Mouse (Mus musculus): ENCODE results near the gene Myo18a. TPM values are rescaled to one million over a fixed set of nuclear protein-coding genes. Genes with fewer than 3 reads are reported as not detected.
A peak's percentile ranks its signal among the peaks of the same experiment; 100 is the strongest.

Gene Myo18a
- polyA plus RNA-seq, 1 experiment from 2014 or later, result 38.7 TPM

DNA sequence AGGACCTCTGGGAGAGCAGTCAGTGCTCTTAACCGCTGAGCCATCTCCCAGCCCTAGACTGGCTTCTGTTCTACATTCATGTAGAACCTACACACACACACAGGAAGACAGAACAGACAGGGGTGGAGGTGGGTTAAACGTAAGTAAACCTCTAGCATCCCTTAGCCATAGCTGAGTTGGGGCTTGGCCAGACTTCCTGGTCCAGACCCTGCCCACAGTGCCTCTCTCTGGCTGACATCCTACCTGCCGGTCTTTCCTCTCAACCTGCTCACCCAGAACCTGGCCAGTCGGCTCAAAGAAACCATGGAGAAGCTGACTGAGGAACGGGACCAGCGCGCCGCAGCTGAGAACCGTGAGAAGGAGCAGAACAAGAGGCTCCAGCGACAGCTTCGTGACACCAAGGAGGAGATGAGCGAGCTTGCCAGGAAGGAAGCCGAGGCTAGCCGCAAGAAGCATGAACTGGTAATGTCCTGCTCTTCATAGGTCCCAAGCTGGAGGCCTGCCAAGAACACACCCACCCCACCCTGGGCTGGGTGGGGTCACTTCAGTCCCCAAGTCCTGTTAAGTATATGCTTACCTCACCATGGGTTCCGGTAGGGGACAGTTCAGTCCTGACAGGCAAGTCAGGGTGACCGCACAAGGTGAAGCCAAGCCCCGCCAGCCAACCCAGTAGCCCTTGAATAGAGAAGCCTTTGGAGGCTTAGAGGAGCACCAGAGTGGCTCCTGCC is 90.1 kb downstream of the Myo18a start:
- Histone ChIP-seq H3K27ac (replicated peaks) (no peak overlapping the region), H3K4me3 (ENCODE audit: low read depth, low read length) (no peak overlapping the region), H3K9me3 (ENCODE audit: control insufficient read depth, low read length) (no peaks in the 10 kb centered on the region), H3K4me1 (replicated peaks; ENCODE audit: control insufficient read depth, insufficient read depth) (no peaks in the 10 kb centered on the region), H3K4me2 (replicated peaks; ENCODE audit: low read depth) (no peak overlapping the region), H3K27me3 (ENCODE audit: control insufficient read depth, insufficient read depth, low read length) (no peaks in the 10 kb centered on the region), H3K36me3 (ENCODE audit: control insufficient read depth, insufficient read depth, low read length) (peaks cover 13% of the 10 kb centered on the region), H3K9ac (ENCODE audit: low read length) (no peak overlapping the region)
- WGBS, result 84% methylated on average over 17 of the region's 17 CpGs
- no peak for TF ChIP-seq CTCF (IDR thresholded peaks at IDR 0.05; ENCODE audit: low read depth)
- no peak for TF ChIP-seq EP300 (optimal IDR thresholded peaks at IDR 0.05)
- ATAC-seq (ENCODE audit: low FRiP score, low TSS enrichment) (peak; percentile 65), DNase-seq (ENCODE audit: low spot score) (peak; percentile 58)

DNA sequence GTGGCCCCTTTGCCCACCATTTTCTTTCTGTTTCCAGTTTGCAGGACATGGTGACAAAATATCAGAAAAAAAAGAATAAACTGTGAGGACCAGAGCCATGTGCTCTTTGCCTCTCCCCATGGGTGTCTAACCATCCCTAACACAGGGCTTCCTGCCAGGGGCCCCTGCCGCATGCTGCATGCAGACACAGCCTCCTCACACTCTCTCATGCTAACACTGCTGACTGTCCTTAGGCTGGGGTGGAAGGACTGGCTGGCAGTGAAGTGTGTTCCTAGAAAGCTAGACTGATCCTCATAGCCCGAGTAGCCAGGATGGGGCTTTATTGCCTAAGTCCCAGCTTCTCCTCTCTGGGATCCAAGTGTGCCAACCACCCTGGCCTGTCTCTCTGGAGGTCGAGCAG is 91.6 kb downstream of the Myo18a start:
- no peak overlapping the region for H3K4me2 ChIP-seq (replicated peaks; ENCODE audit: low read depth)
- H3K4me1 ChIP-seq (replicated peaks; ENCODE audit: control insufficient read depth, insufficient read depth), result no peaks in the 10 kb centered on the region
- H3K27me3 ChIP-seq (ENCODE audit: control insufficient read depth, insufficient read depth, low read length), result no peaks in the 10 kb centered on the region
- DNase-seq (ENCODE audit: low spot score), result no peak
- no peak overlapping the region for H3K9ac ChIP-seq (ENCODE audit: low read length)
- WGBS, result 48% methylated on average over 3 of the region's 3 CpGs
- H3K27ac ChIP-seq (replicated peaks), result no peak overlapping the region
- peaks cover 17% of the 10 kb centered on the region for H3K36me3 ChIP-seq (ENCODE audit: control insufficient read depth, insufficient read depth, low read length)
- TF ChIP-seq EP300 (optimal IDR thresholded peaks at IDR 0.05) (no peak), CTCF (IDR thresholded peaks at IDR 0.05; ENCODE audit: low read depth) (no peak)
- no peaks in the 10 kb centered on the region for H3K9me3 ChIP-seq (ENCODE audit: control insufficient read depth, low read length)
- no peak overlapping the region for H3K4me3 ChIP-seq (ENCODE audit: low read depth, low read length)
- no peak for ATAC-seq (ENCODE audit: low FRiP score, low TSS enrichment)

DNA sequence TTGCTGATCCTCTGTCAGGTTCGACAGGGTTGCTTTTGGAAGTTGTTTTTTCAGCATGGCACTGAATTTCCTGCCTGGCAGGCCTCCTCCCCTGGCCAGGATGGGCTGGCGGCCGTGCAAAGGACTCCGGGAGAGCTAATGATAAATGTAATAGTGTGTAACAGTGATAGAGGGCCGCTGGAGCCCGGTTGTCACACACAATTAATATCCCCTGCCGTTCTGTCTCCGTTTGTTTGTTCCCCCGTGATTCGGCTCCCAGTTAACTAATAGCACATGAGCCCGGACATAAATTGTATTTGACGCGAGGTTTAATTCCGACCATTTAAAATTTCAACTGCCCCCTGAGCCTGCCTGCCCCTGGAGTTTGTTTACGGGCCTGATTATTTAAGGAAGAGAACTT is 92.3 kb downstream of the Myo18a start:
- 36% methylated on average over 15 of the region's 15 CpGs for WGBS
- DNase-seq (ENCODE audit: low spot score), result no peak
- Histone ChIP-seq H3K36me3 (ENCODE audit: control insufficient read depth, insufficient read depth, low read length) (peaks cover 20% of the 10 kb centered on the region), H3K4me2 (replicated peaks; ENCODE audit: low read depth) (no peak overlapping the region), H3K9me3 (ENCODE audit: control insufficient read depth, low read length) (no peaks in the 10 kb centered on the region), H3K4me1 (replicated peaks; ENCODE audit: control insufficient read depth, insufficient read depth) (no peaks in the 10 kb centered on the region), H3K4me3 (ENCODE audit: low read depth, low read length) (no peak overlapping the region), H3K27ac (replicated peaks) (no peak overlapping the region), H3K27me3 (ENCODE audit: control insufficient read depth, insufficient read depth, low read length) (no peaks in the 10 kb centered on the region), H3K9ac (ENCODE audit: low read length) (no peak overlapping the region)
- no peak for TF ChIP-seq EP300 (optimal IDR thresholded peaks at IDR 0.05)
- TF ChIP-seq CTCF (IDR thresholded peaks at IDR 0.05; ENCODE audit: low read depth), result no peak
- no peak for ATAC-seq (ENCODE audit: low FRiP score, low TSS enrichment)

DNA sequence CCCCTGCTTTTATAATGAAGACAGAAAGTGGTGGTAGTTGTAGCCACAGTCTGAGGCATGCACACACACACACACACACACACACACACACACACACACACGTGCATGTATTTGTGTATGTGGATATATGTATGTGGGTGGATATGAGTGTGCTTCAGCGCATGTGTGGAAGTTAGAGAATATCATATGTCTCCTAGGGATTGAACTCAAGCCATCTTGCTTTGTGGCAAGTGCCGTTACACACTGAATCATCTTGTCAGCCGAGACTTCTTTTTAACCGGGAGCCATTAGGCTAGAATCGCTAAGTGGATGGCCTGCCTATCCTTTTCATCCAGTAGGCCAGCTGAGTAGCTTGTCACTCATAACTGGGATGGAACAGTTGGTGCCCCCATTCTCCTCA is 94.0 kb downstream of the Myo18a start:
- no peak for DNase-seq (ENCODE audit: low spot score)
- Histone ChIP-seq H3K36me3 (ENCODE audit: control insufficient read depth, insufficient read depth, low read length) (peaks cover 16% of the 10 kb centered on the region), H3K27me3 (ENCODE audit: control insufficient read depth, insufficient read depth, low read length) (no peaks in the 10 kb centered on the region), H3K9ac (ENCODE audit: low read length) (no peak overlapping the region), H3K27ac (replicated peaks) (no peak overlapping the region), H3K4me1 (replicated peaks; ENCODE audit: control insufficient read depth, insufficient read depth) (no peaks in the 10 kb centered on the region), H3K4me2 (replicated peaks; ENCODE audit: low read depth) (no peak overlapping the region), H3K4me3 (ENCODE audit: low read depth, low read length) (no peak overlapping the region), H3K9me3 (ENCODE audit: control insufficient read depth, low read length) (no peaks in the 10 kb centered on the region)
- 89% methylated on average over 6 of the region's 6 CpGs for WGBS
- TF ChIP-seq CTCF (IDR thresholded peaks at IDR 0.05; ENCODE audit: low read depth) (no peak), EP300 (optimal IDR thresholded peaks at IDR 0.05) (no peak)
- ATAC-seq (ENCODE audit: low FRiP score, low TSS enrichment), result no peak

DNA sequence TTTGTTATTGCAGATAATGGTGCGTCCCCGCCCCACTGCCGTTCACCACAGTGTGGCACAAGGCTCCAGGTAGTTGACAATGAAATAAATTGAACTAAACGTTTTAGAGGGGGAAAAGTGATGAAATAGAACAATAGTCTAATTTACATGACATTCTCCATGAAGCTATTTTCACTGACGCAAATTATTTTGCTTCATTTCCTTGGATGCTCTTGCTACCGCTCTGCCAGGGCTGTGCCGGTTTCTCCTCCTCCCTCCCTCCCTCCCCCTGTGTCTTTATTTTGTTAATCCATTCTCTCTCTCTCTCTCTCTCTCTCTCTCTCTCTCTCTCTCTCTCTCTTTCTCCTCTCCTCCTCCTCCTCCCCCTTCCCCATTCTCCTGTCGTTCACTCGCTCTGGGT is 95.5 kb downstream of the Myo18a start:
- TF ChIP-seq CTCF (IDR thresholded peaks at IDR 0.05; ENCODE audit: low read depth) (no peak), EP300 (optimal IDR thresholded peaks at IDR 0.05) (no peak)

DNA sequence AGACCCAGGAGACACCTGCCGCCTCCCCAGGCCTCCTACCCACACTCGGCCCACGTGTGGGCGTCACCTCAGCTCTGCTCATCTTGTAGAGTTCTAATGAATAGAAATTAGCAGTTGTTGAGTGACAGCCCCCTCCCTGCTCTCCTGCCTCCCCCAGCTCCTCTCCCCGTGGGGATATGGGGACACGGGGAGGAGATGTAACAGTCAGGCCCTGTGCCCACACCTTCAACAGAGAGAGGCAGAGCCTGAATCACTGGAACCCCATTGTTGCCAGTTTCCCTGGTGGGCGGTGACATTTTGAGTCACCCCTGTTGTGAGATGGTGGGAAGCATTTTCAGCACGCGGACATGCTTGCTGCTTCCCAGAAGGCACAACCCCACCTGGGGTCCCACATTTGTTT is 97.9 kb downstream of the Myo18a start:
- WGBS, result 75% methylated on average over 9 of the region's 9 CpGs
- peaks cover 20% of the 10 kb centered on the region for H3K36me3 ChIP-seq (ENCODE audit: control insufficient read depth, insufficient read depth, low read length)
- no peak for TF ChIP-seq EP300 (optimal IDR thresholded peaks at IDR 0.05)
- TF ChIP-seq CTCF (IDR thresholded peaks at IDR 0.05; ENCODE audit: low read depth), result no peak

More for the DNA sequence above, 95.5 kb downstream of the Myo18a start:
- 73% methylated on average over 9 of the region's 9 CpGs for WGBS
- peaks cover 16% of the 10 kb centered on the region for H3K36me3 ChIP-seq (ENCODE audit: control insufficient read depth, insufficient read depth, low read length)
- H3K4me3 ChIP-seq (ENCODE audit: low read depth, low read length), result no peak overlapping the region
- no peaks in the 10 kb centered on the region for H3K27me3 ChIP-seq (ENCODE audit: control insufficient read depth, insufficient read depth, low read length)
- no peak overlapping the region for H3K4me2 ChIP-seq (replicated peaks; ENCODE audit: low read depth)
- H3K9ac ChIP-seq (ENCODE audit: low read length), result no peak overlapping the region
- no peaks in the 10 kb centered on the region for H3K4me1 ChIP-seq (replicated peaks; ENCODE audit: control insufficient read depth, insufficient read depth)
- no peak for DNase-seq (ENCODE audit: low spot score)
- ATAC-seq (ENCODE audit: low FRiP score, low TSS enrichment), result no peak
- H3K9me3 ChIP-seq (ENCODE audit: control insufficient read depth, low read length), result no peaks in the 10 kb centered on the region
- H3K27ac ChIP-seq (replicated peaks), result no peak overlapping the region

More for the DNA sequence above, 97.9 kb downstream of the Myo18a start:
- Histone ChIP-seq H3K27ac (replicated peaks) (no peak overlapping the region), H3K4me1 (replicated peaks; ENCODE audit: control insufficient read depth, insufficient read depth) (no peaks in the 10 kb centered on the region), H3K27me3 (ENCODE audit: control insufficient read depth, insufficient read depth, low read length) (no peaks in the 10 kb centered on the region), H3K9ac (ENCODE audit: low read length) (no peak overlapping the region), H3K9me3 (ENCODE audit: control insufficient read depth, low read length) (no peaks in the 10 kb centered on the region), H3K4me2 (replicated peaks; ENCODE audit: low read depth) (no peak overlapping the region), H3K4me3 (ENCODE audit: low read depth, low read length) (no peak overlapping the region)
- no peak for DNase-seq (ENCODE audit: low spot score)
- ATAC-seq (ENCODE audit: low FRiP score, low TSS enrichment), result no peak
